22 mouse cellular contexts compared by ENCODE assay signal in the genomic region with DNA sequence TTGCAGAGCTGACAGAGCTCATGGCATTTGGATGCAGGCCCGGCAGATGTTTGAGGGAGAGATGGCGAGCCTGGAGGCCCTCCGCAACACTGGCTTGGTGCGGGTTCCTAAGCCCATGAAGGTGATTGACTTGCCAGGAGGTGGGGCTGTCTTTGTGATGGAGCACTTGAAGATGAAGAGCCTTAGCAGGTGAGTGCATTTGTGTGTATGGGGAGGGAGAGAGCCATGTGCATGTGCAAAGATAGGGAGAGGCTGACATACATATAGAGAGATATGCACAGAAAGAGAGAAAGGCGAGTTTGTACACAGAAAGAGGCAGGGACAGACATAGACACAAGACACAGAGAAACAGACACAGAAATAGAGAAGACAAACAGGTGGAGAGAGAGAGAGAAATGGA. TPM values are rescaled to one million over a fixed set of nuclear protein-coding genes. Genes with fewer than 3 reads are reported as not detected.
DNase-seq lines count a peak whose midpoint lies in the region; ATAC-seq lines count a peak whose summit lies in the region.
"Had no signal": no experiment of that assay in that cellular context is flagged by ENCODE, and none has a peak within 500 bp of the region (broad histone marks: within the 10 kb centered on the region; RNA-seq: fewer than 3 reads in every experiment).

No protein-coding gene starts in this region.

- H3K4me2 ChIP-seq in liver, embryonic 12.5 days = peak overlapping the region; percentile 95
- peak overlapping the region; percentile 93 for H3K4me2 ChIP-seq in liver, embryonic 16.5 days (ENCODE audit: low read depth, low read length)
- no peak overlapping the region for H3K4me2 ChIP-seq in hindbrain, embryonic 12.5 days (replicated peaks)
- H3K4me2 ChIP-seq: embryonic facial prominence, embryonic 12.5 days; hindbrain, embryonic 13.5 days had no signal

- peak; percentile 9; the same call in 1 of the 2 replicates for ATAC-seq in liver, embryonic 12.5 days
- ATAC-seq in liver, embryonic 16.5 days (ENCODE audit: low read depth) = peak; percentile 3; the same call in 1 of the 2 replicates
- ATAC-seq in hindbrain, embryonic 12.5 days (ENCODE audit: low FRiP score) = no peak
- ATAC-seq: CD4-positive, CD25-positive, alpha-beta regulatory T cell, adult 4 months; forebrain, embryonic 14.5 days; hindbrain, postnatal 0 days had no signal

- peak; percentile 48 for DNase-seq in cerebellum, adult 9-11 months
- no peak for DNase-seq in cerebellum, postnatal 36 days
- no peak for DNase-seq in embryo, embryonic 10 days (ENCODE audit: low spot score)
- DNase-seq in neural tube, embryonic 10.5 days (ENCODE audit: extremely low spot score, low spot score) = no peak
- DNase-seq: adrenal gland, postnatal 14 days; B cell, adult 2 months; cerebellum, postnatal 10 days; heart, adult 18-20 months; heart, postnatal 10 days; heart, postnatal 4 days had no signal

- H3K36me3 ChIP-seq in erythroblast, embryonic 14.5 days (ENCODE audit: control insufficient read depth) = peaks cover 88% of the 10 kb centered on the region
- H3K36me3 ChIP-seq in liver, embryonic 12.5 days = peaks cover 46% of the 10 kb centered on the region
- H3K36me3 ChIP-seq in liver, embryonic 16.5 days (ENCODE audit: control insufficient read depth, insufficient read depth) = peaks cover 26% of the 10 kb centered on the region
- H3K36me3 ChIP-seq in hindbrain, embryonic 12.5 days = no peaks in the 10 kb centered on the region
- H3K36me3 ChIP-seq: forebrain, embryonic 10.5 days; G1E; heart, embryonic 10.5 days; hindbrain, embryonic 13.5 days had no signal

- no peaks in the 10 kb centered on the region for H3K9me3 ChIP-seq in erythroblast, embryonic 14.5 days (ENCODE audit: control insufficient read depth, low read length)
- no peaks in the 10 kb centered on the region for H3K9me3 ChIP-seq in liver, embryonic 12.5 days (replicated peaks)
- H3K9me3 ChIP-seq in liver, embryonic 16.5 days (replicated peaks; ENCODE audit: control insufficient read depth, low read length) = no peaks in the 10 kb centered on the region
- no peaks in the 10 kb centered on the region for H3K9me3 ChIP-seq in hindbrain, embryonic 12.5 days (replicated peaks)
- H3K9me3 ChIP-seq: embryonic facial prominence, embryonic 12.5 days; forebrain, embryonic 10.5 days; G1E; heart, embryonic 10.5 days; hindbrain, embryonic 13.5 days had no signal

- peaks cover 90% of the 10 kb centered on the region for H3K4me1 ChIP-seq in erythroblast, embryonic 14.5 days (ENCODE audit: control insufficient read depth)
- H3K4me1 ChIP-seq in liver, embryonic 12.5 days = peaks cover 69% of the 10 kb centered on the region
- H3K4me1 ChIP-seq in liver, embryonic 16.5 days (ENCODE audit: control insufficient read depth, low read depth, low read length) = peaks cover 55% of the 10 kb centered on the region
- peaks cover 17% of the 10 kb centered on the region for H3K4me1 ChIP-seq in hindbrain, embryonic 12.5 days

- peaks cover 8% of the 10 kb centered on the region; the same call in 1 of the 2 replicates for H3K27me3 ChIP-seq in erythroblast, embryonic 14.5 days (ENCODE audit: control insufficient read depth)
- peaks cover 17% of the 10 kb centered on the region for H3K27me3 ChIP-seq in liver, embryonic 12.5 days (replicated peaks)
- no peaks in the 10 kb centered on the region for H3K27me3 ChIP-seq in liver, embryonic 16.5 days (ENCODE audit: control insufficient read depth, insufficient read depth, low read depth, low read length)
- H3K27me3 ChIP-seq in hindbrain, embryonic 12.5 days = no peaks in the 10 kb centered on the region
- H3K27me3 ChIP-seq: embryonic facial prominence, embryonic 12.5 days had no signal

- peak overlapping the region; percentile 78 for H3K9ac ChIP-seq in liver, embryonic 12.5 days
- peak overlapping the region; percentile 83 for H3K9ac ChIP-seq in liver, embryonic 16.5 days (ENCODE audit: low read depth, low read length)
- H3K9ac ChIP-seq in hindbrain, embryonic 12.5 days = no peak overlapping the region
- H3K9ac ChIP-seq: embryonic facial prominence, embryonic 12.5 days; hindbrain, embryonic 13.5 days had no signal

- H3K27ac ChIP-seq in liver, embryonic 12.5 days = peak overlapping the region; percentile 100
- peak overlapping the region; percentile 100 for H3K27ac ChIP-seq in liver, embryonic 16.5 days (ENCODE audit: low read length)
- H3K27ac ChIP-seq in hindbrain, embryonic 12.5 days = no peak overlapping the region
- H3K27ac ChIP-seq: embryonic facial prominence, embryonic 12.5 days; forebrain, embryonic 10.5 days; heart, embryonic 10.5 days; hindbrain, embryonic 13.5 days; hindbrain, postnatal 0 days had no signal

- H3K4me3 ChIP-seq in erythroblast, embryonic 14.5 days (replicated peaks) = peak overlapping the region; percentile 83
- H3K4me3 ChIP-seq in liver, embryonic 12.5 days = peak overlapping the region; percentile 73
- H3K4me3 ChIP-seq in liver, embryonic 16.5 days (ENCODE audit: low read depth, low read length) = peak overlapping the region; percentile 84
- no peak overlapping the region for H3K4me3 ChIP-seq in hindbrain, embryonic 12.5 days
- H3K4me3 ChIP-seq: embryonic facial prominence, embryonic 12.5 days; forebrain, embryonic 10.5 days; heart, embryonic 10.5 days; hindbrain, embryonic 13.5 days had no signal

- WGBS in liver, embryonic 12.5 days (ENCODE audit: insufficient replicate concordance) = 62% methylated on average over 5 of the region's 5 CpGs
- WGBS in liver, embryonic 16.5 days (ENCODE audit: insufficient replicate concordance) = 63% methylated on average over 5 of the region's 5 CpGs
- WGBS in hindbrain, embryonic 12.5 days = 83% methylated on average over 5 of the region's 5 CpGs

RNA-seq across cellular contexts. Expression of a gene that starts 2.5 kb away (rescaled TPM):
- polyA plus RNA-seq in erythroblast, embryonic 14.5 days (2012) = 24.1 and 24.7 TPM in 2 replicates
- polyA plus RNA-seq in liver, embryonic 12.5 days (2016; fragmentation: Nextera tagmentation; extraction: Ambion mirVana) = 28.1 and 31.4 TPM in 2 replicates
- polyA plus RNA-seq in liver, embryonic 16.5 days (2015; fragmentation: Nextera tagmentation; extraction: Ambion mirVana) = 35.3 and 38.4 TPM in 2 replicates
- polyA plus RNA-seq in hindbrain, embryonic 12.5 days (2016; fragmentation: Nextera tagmentation; extraction: Ambion mirVana) = 1.9 and 2.8 TPM in 2 replicates
- polyA plus RNA-seq: CD4-positive, CD25-positive, alpha-beta regulatory T cell, adult 4 months had no signal

RNA-seq across cellular contexts. Expression of a gene that starts 14.5 kb away (rescaled TPM):
- 0.42 and 0.45 TPM in 2 replicates for polyA plus RNA-seq in erythroblast, embryonic 14.5 days (2012)
- 30.1 and 30.2 TPM in 2 replicates for polyA plus RNA-seq in liver, embryonic 12.5 days (2016; fragmentation: Nextera tagmentation; extraction: Ambion mirVana)
- polyA plus RNA-seq in liver, embryonic 16.5 days (2015; fragmentation: Nextera tagmentation; extraction: Ambion mirVana) = 19.5 and 21.4 TPM in 2 replicates
- polyA plus RNA-seq in hindbrain, embryonic 12.5 days (2016; fragmentation: Nextera tagmentation; extraction: Ambion mirVana) = 60.0 and 61.6 TPM in 2 replicates

RNA-seq across cellular contexts. Expression of a gene that starts 16.0 kb away (rescaled TPM):
- polyA plus RNA-seq in erythroblast, embryonic 14.5 days (2012) = 3.4 and 5.6 TPM in 2 replicates
- 20.5 and 21.6 TPM in 2 replicates for polyA plus RNA-seq in liver, embryonic 12.5 days (2016; fragmentation: Nextera tagmentation; extraction: Ambion mirVana)
- polyA plus RNA-seq in liver, embryonic 16.5 days (2015; fragmentation: Nextera tagmentation; extraction: Ambion mirVana) = 28.2 and 36.4 TPM in 2 replicates
- 8.5 and 10.9 TPM in 2 replicates for polyA plus RNA-seq in hindbrain, embryonic 12.5 days (2016; fragmentation: Nextera tagmentation; extraction: Ambion mirVana)

RNA-seq across cellular contexts. Expression of a gene that starts 49.2 kb away (rescaled TPM):
- 0.02 TPM in 1 of 2 replicates, not detected in the other for polyA plus RNA-seq in erythroblast, embryonic 14.5 days (2012)
- polyA plus RNA-seq in liver, embryonic 12.5 days (2016; fragmentation: Nextera tagmentation; extraction: Ambion mirVana) = 0.63 and 0.87 TPM in 2 replicates
- 0.56 and 1.2 TPM in 2 replicates for polyA plus RNA-seq in liver, embryonic 16.5 days (2015; fragmentation: Nextera tagmentation; extraction: Ambion mirVana)
- polyA plus RNA-seq in hindbrain, embryonic 12.5 days (2016; fragmentation: Nextera tagmentation; extraction: Ambion mirVana) = 6.7 and 7.2 TPM in 2 replicates
- polyA plus RNA-seq: CD4-positive, CD25-positive, alpha-beta regulatory T cell, adult 4 months; G1E had no signal

Comparison
In these comparisons a context has a peak if more than half of its experiments do, and no peak if none do; other contexts are left out.
1. RNA of a gene that starts 14.5 kb away (polyA plus RNA-seq): 60.0 to 61.6 TPM in hindbrain, embryonic 12.5 days, 30.1 to 30.2 TPM in liver, embryonic 12.5 days and 19.5 to 21.4 TPM in liver, embryonic 16.5 days; 0.42 to 0.45 TPM in erythroblast, embryonic 14.5 days; every median in the first group is over 10 times any median in the second.